Mouse (Mus musculus): ENCODE data around the gene Osr1. TPM values are rescaled to one million over a fixed set of nuclear protein-coding genes. Genes with fewer than 3 reads are reported as not detected.

Osr1 gene
- polyA plus RNA-seq (2015; fragmentation: Nextera tagmentation; extraction: Ambion mirVana): 3.4 and 5.0 TPM in 2 replicates

DNA sequence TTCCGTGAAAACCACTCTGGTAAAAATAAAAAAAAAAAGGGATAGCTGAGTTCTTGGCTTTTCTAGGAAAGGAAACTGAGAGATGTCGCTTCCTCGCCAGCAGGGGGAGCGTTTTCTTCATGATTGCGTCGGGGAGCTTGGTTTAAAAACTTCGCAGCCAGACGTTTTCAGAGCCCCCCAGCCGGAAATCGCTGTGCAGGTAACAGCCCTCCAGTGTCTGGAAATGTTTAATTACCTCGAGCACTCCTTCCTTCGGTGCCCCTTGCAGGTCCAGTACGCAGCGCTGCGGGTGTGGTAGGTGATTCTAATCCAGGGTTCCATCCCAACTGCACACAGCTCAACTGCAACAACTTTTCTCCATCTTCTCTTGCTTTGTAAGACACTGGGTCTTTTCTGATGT lies at the start of gene Osr1:
Gene Osr1, plus strand, starts transcription at position 146 of the 400 bp plus-strand sequence.

